Mouse (Mus musculus) G1E (cell line): ENCODE measurements at regions not wholly inside any gene's neighbourhood (a gene's known extent, or its start where the extent isn't known, plus 50 kb on each side); places are given as distances from the start of the nearest gene placed in this dataset.

Experiments used
- CTCF ChIP-seq: IDR thresholded peaks from 2 replicates; pipeline ENCODE4 v1.5.1; 2012; ENCODE audit warnings: low read depth, low read length, inconsistent platforms, mixed read lengths
- GATA1 ChIP-seq: IDR thresholded peaks from 2 replicates; pipeline ENCODE4 v1.6.1; 2012; ENCODE audit warnings: borderline replicate concordance, low read length, inconsistent platforms, mixed read lengths
- TAL1 ChIP-seq: conservative IDR thresholded peaks from 2 replicates; pipeline ENCODE4 v1.6.1; 2012; ENCODE audit warnings: low read depth, low read length, inconsistent platforms, mixed read lengths

GRCm38 (mm10) chr15:62849326-62849725, 995.7 kb downstream of the Gsdmc2 start:
- TF ChIP-seq CTCF (no peak), TAL1 (no peak), GATA1 (no peak)
